Mouse (Mus musculus): ENCODE measurements around the gene Best3. TPM values are rescaled to one million over a fixed set of nuclear protein-coding genes. Genes with fewer than 3 reads are reported as not detected.

Best3 gene
- polyA plus RNA-seq, 1 experiment from 2014 or later = 0.19 TPM

- WGBS = 62% methylated on average over 4 of the region's 4 CpGs
- H3K4me2 ChIP-seq = no peak overlapping the region
- no peak for ATAC-seq (ENCODE audit: extremely low read depth, insufficient number of reproducible peaks, low FRiP score, low TSS enrichment)
Observed at GRCm38 (mm10) chr10:116980273-116980672, 5.8 kb upstream of the Best3 start.

DNA sequence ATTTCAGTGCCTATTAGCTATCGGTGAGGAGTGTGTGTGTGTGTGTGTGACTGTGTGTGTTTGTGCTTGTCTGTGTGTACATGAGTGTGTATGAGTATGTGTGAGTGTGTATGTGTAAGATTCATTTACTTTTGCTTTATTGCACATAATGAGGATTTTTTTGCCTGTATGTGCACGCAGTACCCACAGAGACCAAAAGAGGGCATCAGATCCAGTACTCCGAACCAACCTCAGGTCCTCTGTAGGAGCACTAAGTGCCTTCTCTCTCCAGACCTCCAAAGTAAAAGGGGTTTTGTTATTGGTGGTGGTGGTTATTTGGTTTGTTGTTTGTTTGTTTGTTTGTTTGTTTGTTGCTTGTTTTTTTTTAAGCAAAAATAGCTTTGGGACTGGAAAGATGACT is 5.2 kb upstream of the Best3 start:
- Histone ChIP-seq H3K4me1 (no peaks in the 10 kb centered on the region), H3K36me3 (no peaks in the 10 kb centered on the region), H3K4me2 (no peak overlapping the region), H3K27ac (replicated peaks) (no peak overlapping the region), H3K9me3 (no peaks in the 10 kb centered on the region), H3K4me3 (no peak overlapping the region), H3K27me3 (replicated peaks) (no peaks in the 10 kb centered on the region), H3K9ac (no peak overlapping the region)
- 75% methylated on average over 3 of the region's 3 CpGs for WGBS
- no peak for ATAC-seq (ENCODE audit: extremely low read depth, insufficient number of reproducible peaks, low FRiP score, low TSS enrichment)

More at GRCm38 (mm10) chr10:116980273-116980672, 5.8 kb upstream of the Best3 start:
- no peaks in the 10 kb centered on the region for H3K9me3 ChIP-seq
- H3K4me1 ChIP-seq = no peaks in the 10 kb centered on the region
- no peaks in the 10 kb centered on the region for H3K36me3 ChIP-seq
- no peak overlapping the region for H3K4me3 ChIP-seq
- H3K9ac ChIP-seq = no peak overlapping the region
- no peak overlapping the region for H3K27ac ChIP-seq (replicated peaks)
- no peaks in the 10 kb centered on the region for H3K27me3 ChIP-seq (replicated peaks)

GRCm38 (mm10) chr10:116982526-116982925 is 3.6 kb upstream of the Best3 start:
- 56% methylated on average over 4 of the region's 4 CpGs for WGBS
- H3K4me1 ChIP-seq = peaks cover 10% of the 10 kb centered on the region; the same call in 1 of the 2 replicates
- H3K9me3 ChIP-seq = no peaks in the 10 kb centered on the region
- no peak overlapping the region for H3K9ac ChIP-seq
- no peaks in the 10 kb centered on the region for H3K36me3 ChIP-seq
- no peaks in the 10 kb centered on the region for H3K27me3 ChIP-seq (replicated peaks)
- no peak overlapping the region for H3K4me2 ChIP-seq
- no peak overlapping the region for H3K4me3 ChIP-seq
- H3K27ac ChIP-seq (replicated peaks) = no peak overlapping the region
- no peak for ATAC-seq (ENCODE audit: extremely low read depth, insufficient number of reproducible peaks, low FRiP score, low TSS enrichment)

GRCm38 (mm10) chr10:116984836-116985235 is 1.3 kb upstream of the Best3 start:
- Histone ChIP-seq H3K9me3 (no peaks in the 10 kb centered on the region), H3K4me1 (peaks cover 10% of the 10 kb centered on the region; the same call in 1 of the 2 replicates), H3K27me3 (replicated peaks) (no peaks in the 10 kb centered on the region), H3K4me2 (no peak overlapping the region), H3K27ac (replicated peaks) (no peak overlapping the region), H3K4me3 (no peak overlapping the region), H3K9ac (no peak overlapping the region), H3K36me3 (no peaks in the 10 kb centered on the region)
- 69% methylated on average over 12 of the region's 12 CpGs for WGBS
- ATAC-seq (ENCODE audit: extremely low read depth, insufficient number of reproducible peaks, low FRiP score, low TSS enrichment) = no peak

- Histone ChIP-seq H3K4me2 (no peak overlapping the region), H3K9me3 (no peaks in the 10 kb centered on the region), H3K4me3 (no peak overlapping the region), H3K4me1 (peaks cover 27% of the 10 kb centered on the region), H3K9ac (no peak overlapping the region), H3K36me3 (no peaks in the 10 kb centered on the region), H3K27me3 (replicated peaks) (no peaks in the 10 kb centered on the region), H3K27ac (replicated peaks) (no peak overlapping the region)
- 81% methylated on average over 8 of the region's 8 CpGs for WGBS
- ATAC-seq (ENCODE audit: extremely low read depth, insufficient number of reproducible peaks, low FRiP score, low TSS enrichment) = no peak
Observed at GRCm38 (mm10) chr10:116993971-116994370, 7.9 kb downstream of the Best3 start.

- no peak overlapping the region for H3K9ac ChIP-seq
- no peak overlapping the region for H3K4me2 ChIP-seq
- no peaks in the 10 kb centered on the region for H3K36me3 ChIP-seq
- no peak overlapping the region for H3K4me3 ChIP-seq
- H3K27ac ChIP-seq (replicated peaks) = no peak overlapping the region
- H3K27me3 ChIP-seq (replicated peaks) = no peaks in the 10 kb centered on the region
- peaks cover 29% of the 10 kb centered on the region for H3K4me1 ChIP-seq
- 74% methylated on average over 5 of the region's 5 CpGs for WGBS
- H3K9me3 ChIP-seq = no peaks in the 10 kb centered on the region
- no peak for ATAC-seq (ENCODE audit: extremely low read depth, insufficient number of reproducible peaks, low FRiP score, low TSS enrichment)
Observed at GRCm38 (mm10) chr10:116995162-116995561, 9.0 kb downstream of the Best3 start.

- Histone ChIP-seq H3K36me3 (no peaks in the 10 kb centered on the region), H3K4me3 (no peak overlapping the region), H3K4me1 (peaks cover 34% of the 10 kb centered on the region), H3K9me3 (no peaks in the 10 kb centered on the region), H3K27me3 (replicated peaks) (no peaks in the 10 kb centered on the region), H3K4me2 (no peak overlapping the region), H3K27ac (replicated peaks) (peak overlapping the region; percentile 61), H3K9ac (peak overlapping the region; percentile 61)
- ATAC-seq (ENCODE audit: extremely low read depth, insufficient number of reproducible peaks, low FRiP score, low TSS enrichment) = no peak
- 61% methylated on average over 6 of the region's 6 CpGs for WGBS
Observed at GRCm38 (mm10) chr10:116995584-116996235, 9.6 kb downstream of the Best3 start.

DNA sequence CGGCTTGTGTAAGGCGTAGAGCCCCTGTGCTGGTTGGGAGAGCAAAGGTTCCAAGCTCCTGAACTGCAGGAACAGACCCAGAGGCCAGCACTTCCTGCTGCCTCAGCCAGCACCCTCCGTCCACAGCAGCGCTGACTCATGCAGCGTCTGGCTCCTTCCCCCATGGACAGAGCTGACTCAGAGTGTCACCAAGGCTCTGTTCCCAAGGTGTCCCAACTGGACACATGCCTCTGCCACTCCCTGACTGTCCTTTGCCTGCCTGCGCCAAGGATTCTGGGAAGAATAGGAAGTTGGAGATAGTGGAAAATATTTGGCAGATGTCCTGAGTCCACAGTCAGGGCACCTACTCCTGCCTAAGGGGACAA is 10.1 kb downstream of the Best3 start:
- no peaks in the 10 kb centered on the region for H3K36me3 ChIP-seq
- H3K27me3 ChIP-seq (replicated peaks) = no peaks in the 10 kb centered on the region
- ATAC-seq (ENCODE audit: extremely low read depth, insufficient number of reproducible peaks, low FRiP score, low TSS enrichment) = peak; percentile 59; the same call in 1 of the 2 replicates
- WGBS = 36% methylated on average over 6 of the region's 6 CpGs
- no peak overlapping the region for H3K4me3 ChIP-seq
- H3K27ac ChIP-seq (replicated peaks) = peak overlapping the region; percentile 61
- H3K9ac ChIP-seq = peak overlapping the region; percentile 61
- H3K4me1 ChIP-seq = peaks cover 39% of the 10 kb centered on the region
- no peaks in the 10 kb centered on the region for H3K9me3 ChIP-seq
- no peak overlapping the region for H3K4me2 ChIP-seq

- H3K4me2 ChIP-seq = no peak overlapping the region
- no peaks in the 10 kb centered on the region for H3K36me3 ChIP-seq
- H3K27me3 ChIP-seq (replicated peaks) = no peaks in the 10 kb centered on the region
- 69% methylated on average over 17 of the region's 17 CpGs for WGBS
- no peak overlapping the region for H3K4me3 ChIP-seq
- H3K4me1 ChIP-seq = peaks cover 42% of the 10 kb centered on the region
- ATAC-seq (ENCODE audit: extremely low read depth, insufficient number of reproducible peaks, low FRiP score, low TSS enrichment) = no peak
- no peaks in the 10 kb centered on the region for H3K9me3 ChIP-seq
- H3K9ac ChIP-seq = no peak overlapping the region
- H3K27ac ChIP-seq (replicated peaks) = no peak overlapping the region
Observed at GRCm38 (mm10) chr10:116998716-116999455, 12.8 kb downstream of the Best3 start.

- Histone ChIP-seq H3K4me1 (peaks cover 37% of the 10 kb centered on the region), H3K4me3 (peak overlapping the region; percentile 16; the same call in 1 of the 2 replicates), H3K27ac (replicated peaks) (0 out of 2 replicates have a peak overlapping the region, but pooled peaks have one; percentile 20), H3K27me3 (replicated peaks) (no peaks in the 10 kb centered on the region), H3K4me2 (peak overlapping the region; percentile 42), H3K9me3 (no peaks in the 10 kb centered on the region), H3K9ac (peak overlapping the region; percentile 61), H3K36me3 (no peaks in the 10 kb centered on the region)
- 38% methylated on average over 12 of the region's 12 CpGs for WGBS
- ATAC-seq (ENCODE audit: extremely low read depth, insufficient number of reproducible peaks, low FRiP score, low TSS enrichment) = no peak
Observed at GRCm38 (mm10) chr10:117000975-117001374, 14.9 kb downstream of the Best3 start.

DNA sequence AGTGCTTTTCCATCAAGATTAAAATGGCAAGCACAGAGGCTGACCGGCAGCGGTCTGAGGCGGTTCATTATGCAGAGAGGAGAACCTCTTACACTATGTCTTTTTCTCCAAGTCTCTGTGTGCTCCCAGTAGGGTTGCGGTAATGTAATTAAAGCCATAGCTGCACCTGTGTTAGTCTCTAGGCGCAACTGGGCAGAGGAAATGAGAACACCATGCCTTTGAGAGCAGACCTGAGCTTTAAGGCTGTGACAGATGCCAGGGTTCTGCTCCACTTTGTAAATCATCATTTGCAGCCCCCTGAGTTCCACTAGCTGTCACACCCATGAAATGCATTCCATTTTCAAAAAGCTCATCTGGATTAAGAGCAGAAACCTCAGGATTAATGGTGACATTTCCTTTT is 18.6 kb downstream of the Best3 start:
- Histone ChIP-seq H3K36me3 (no peaks in the 10 kb centered on the region), H3K27me3 (replicated peaks) (no peaks in the 10 kb centered on the region), H3K4me1 (peaks cover 29% of the 10 kb centered on the region), H3K4me3 (no peak overlapping the region), H3K9ac (no peak overlapping the region), H3K27ac (replicated peaks) (no peak overlapping the region), H3K4me2 (no peak overlapping the region), H3K9me3 (no peaks in the 10 kb centered on the region)
- 73% methylated on average over 5 of the region's 5 CpGs for WGBS
- ATAC-seq (ENCODE audit: extremely low read depth, insufficient number of reproducible peaks, low FRiP score, low TSS enrichment) = no peak

Measured in heart, embryonic 13.5 days (tissue).